Mouse (Mus musculus): Measurements from ENCODE around the gene Gm28036. TPM values are rescaled to one million over a fixed set of nuclear protein-coding genes. Genes with fewer than 3 reads are reported as not detected.

Gm28036 gene
- polyA plus RNA-seq (2015; fragmentation: Nextera tagmentation; extraction: Ambion mirVana): 2.3 and 6.4 TPM in 2 replicates

GRCm38 (mm10) chr2:156126992-156127391, at the start of gene Gm28036:
Gene Gm28036 (minus strand): TSS chr2:156127092.

GRCm38 (mm10) chr2:156143953-156144724, 17.2 kb upstream of the Gm28036 start, which contains the start of the genes Romo1 and Nfs1:
Gene Romo1 (plus strand): TSS chr2:156144039.
Gene Nfs1 (minus strand): TSS chr2:156144186.

GRCm38 (mm10) chr2:156111358-156112079, 15.4 kb downstream of the Gm28036 start, which contains the start of the genes Cpne1 and Rbm12:
Gene Cpne1 (minus strand): TSS chr2:156111965.
Gene Rbm12 (minus strand): TSS chr2:156111978.

GRCm38 (mm10) chr2:156065099-156066041, 61.5 kb downstream of the Gm28036 start, which contains the start of gene Spag4:
Gene Spag4 (plus strand): TSS chr2:156065175.

GRCm38 (mm10) chr2:156052816-156053215, 74.1 kb downstream of the Gm28036 start, which contains the start of gene Fer1l4:
Gene Fer1l4 (minus strand): TSS chr2:156052947.

Other genes with a start within 250 kb of the Gm28036 start
- 21.0 and 22.5 TPM in 2 replicates for gene Uqcc1, start 196.8 kb downstream of the Gm28036 start, polyA plus RNA-seq (2015; fragmentation: Nextera tagmentation; extraction: Ambion mirVana)
- not detected in 2 replicates for gene Gm15557, start 186.4 kb downstream of the Gm28036 start, polyA plus RNA-seq (2015; fragmentation: Nextera tagmentation; extraction: Ambion mirVana)
- 0.12 TPM in 1 of 2 replicates, not detected in the other for gene Gdf5, start 181.7 kb downstream of the Gm28036 start, polyA plus RNA-seq (2015; fragmentation: Nextera tagmentation; extraction: Ambion mirVana)
- gene Cep250, start 170.6 kb downstream of the Gm28036 start, polyA plus RNA-seq (2015; fragmentation: Nextera tagmentation; extraction: Ambion mirVana): 11.2 and 11.7 TPM in 2 replicates
- gene 6430550D23Rik, start 119.1 kb downstream of the Gm28036 start, polyA plus RNA-seq (2015; fragmentation: Nextera tagmentation; extraction: Ambion mirVana): 0.91 and 1.4 TPM in 2 replicates
- gene Ergic3, start 119.0 kb downstream of the Gm28036 start, polyA plus RNA-seq (2015; fragmentation: Nextera tagmentation; extraction: Ambion mirVana): 86.9 and 101 TPM in 2 replicates
- not detected in 2 replicates for gene Fer1l4, start 74.1 kb downstream of the Gm28036 start, polyA plus RNA-seq (2015; fragmentation: Nextera tagmentation; extraction: Ambion mirVana)
- 1.5 and 2.0 TPM in 2 replicates for gene Spag4, start 61.9 kb downstream of the Gm28036 start, polyA plus RNA-seq (2015; fragmentation: Nextera tagmentation; extraction: Ambion mirVana)
- gene Cpne1, start 15.1 kb downstream of the Gm28036 start, polyA plus RNA-seq (2015; fragmentation: Nextera tagmentation; extraction: Ambion mirVana): 32.5 and 32.6 TPM in 2 replicates
- gene Rbm12, start 15.1 kb downstream of the Gm28036 start, polyA plus RNA-seq (2015; fragmentation: Nextera tagmentation; extraction: Ambion mirVana): 10.4 and 11.6 TPM in 2 replicates
- 299 and 335 TPM in 2 replicates for gene Romo1, start 16.9 kb upstream of the Gm28036 start, polyA plus RNA-seq (2015; fragmentation: Nextera tagmentation; extraction: Ambion mirVana)
- 55.8 and 59.4 TPM in 2 replicates for gene Nfs1, start 17.1 kb upstream of the Gm28036 start, polyA plus RNA-seq (2015; fragmentation: Nextera tagmentation; extraction: Ambion mirVana)
- 456 and 510 TPM in 2 replicates for gene Rbm39, start 53.1 kb upstream of the Gm28036 start, polyA plus RNA-seq (2015; fragmentation: Nextera tagmentation; extraction: Ambion mirVana)
- 23.7 and 26.6 TPM in 2 replicates for gene Phf20, start 69.4 kb upstream of the Gm28036 start, polyA plus RNA-seq (2015; fragmentation: Nextera tagmentation; extraction: Ambion mirVana)
- 5.4 and 6.7 TPM in 2 replicates for gene Cnbd2, start 185.2 kb upstream of the Gm28036 start, polyA plus RNA-seq (2015; fragmentation: Nextera tagmentation; extraction: Ambion mirVana)
- 82.2 and 90.4 TPM in 2 replicates for gene Scand1, start 185.6 kb upstream of the Gm28036 start, polyA plus RNA-seq (2015; fragmentation: Nextera tagmentation; extraction: Ambion mirVana)